Mouse (Mus musculus) heart, adult 2 months (tissue): ENCODE data around the gene Slco2b1. TPM values are rescaled to one million over a fixed set of nuclear protein-coding genes. Genes with fewer than 3 reads are reported as not detected.
A peak's percentile ranks its signal among the peaks of the same experiment; 100 is the strongest.

Source experiments
- DNase-seq, 2 experiments: peaks; one replicate each; pipeline ENCODE4 v3.0.0; 2021
- H3K27ac ChIP-seq: fragments of 200-600 bp; 2 replicates; pipeline ENCODE4 v1.8.1; 2022
- H3K27me3 ChIP-seq: fragments of 200-500 bp; 2 replicates; pipeline ENCODE4 v1.6.1; 2012; ENCODE audit warnings: mild to moderate bottlenecking, low read length, inconsistent platforms, mixed read lengths; ENCODE audit not compliant: control insufficient read depth, insufficient read depth
- H3K36me3 ChIP-seq: fragments of 200-500 bp; 2 replicates; pipeline ENCODE4 v1.6.1; 2012; ENCODE audit warnings: low read length, inconsistent platforms; ENCODE audit not compliant: control insufficient read depth, insufficient read depth
- H3K4me1 ChIP-seq: fragments of 200-500 bp; 2 replicates; pipeline ENCODE4 v1.6.1; 2011; ENCODE audit warnings: low read length; ENCODE audit not compliant: control insufficient read depth, insufficient read depth
- H3K4me3 ChIP-seq: fragments of 200-600 bp; 2 replicates; pipeline ENCODE4 v1.8.1; 2022
- H3K79me2 ChIP-seq: fragments of 200-500 bp; replicated peaks from 2 replicates; pipeline ENCODE4 v1.6.1; 2012; ENCODE audit warnings: mild to moderate bottlenecking, inconsistent platforms, low read length, moderate library complexity, mixed read lengths; ENCODE audit not compliant: control insufficient read depth, insufficient read depth
- H3K9ac ChIP-seq: fragments of 200-500 bp; 2 replicates; pipeline ENCODE4 v1.6.1; 2012; ENCODE audit warnings: low read depth, mild to moderate bottlenecking, control low read depth, inconsistent platforms, low read length, mixed read lengths
- CTCF ChIP-seq: fragments of 200-600 bp; IDR thresholded peaks from 2 replicates; pipeline ENCODE4 v1.8.1; 2022; ENCODE audit warnings: antibody characterized with exemption, mild to moderate bottlenecking, moderate library complexity
- EP300 ChIP-seq: fragments of 200-500 bp; IDR thresholded peaks from 2 replicates; pipeline ENCODE4 v1.6.1; 2011; ENCODE audit warnings: low read depth, low read length, control low read depth; ENCODE audit not compliant: insufficient read depth
- POLR2A ChIP-seq: fragments of 200-500 bp; IDR thresholded peaks from 2 replicates; pipeline ENCODE4 v1.6.1; 2011; ENCODE audit warnings: mild to moderate bottlenecking, low read depth, low read length, control low read depth; ENCODE audit not compliant: insufficient read depth
- WGBS: fragments of 180-500 bp; shearing (Covaris S2); methylation state at CpG from one replicate; pipeline ENCODE4 v1.1.7; 2018; 5-methylcytosine and 5-hydroxymethylcytosine counted together
- intact Hi-C: fragments of 180-260 bp; cut with DNase I; formaldehyde crosslinking; loops from one replicate; pipeline ENCODE4 v1.15.1; 2025
- polyA plus RNA-seq: library from polyadenylated mRNA; depleted of rRNA; stranded (reverse); fragments of >200 nt; gene quantifications from 2 replicates; pipeline ENCODE4 v1.2.3, GENCODE M21; 2012
- total RNA-seq, 2 experiments: library from RNA; stranded (reverse); gene quantifications; 2 replicates each; pipeline ENCODE4 v1.2.3; 2021

Gene Slco2b1
- total and polyA plus RNA-seq, 3 experiments: 8.5 to 11.7 (median 10.1) TPM

- no peaks in the 10 kb centered on the region for H3K79me2 ChIP-seq
- DNase-seq: peak; percentile 36 to 46
- peaks cover 6% of the 10 kb centered on the region for H3K36me3 ChIP-seq
- WGBS: 64% methylated on average over 10 of the region's 10 CpGs
- H3K9ac ChIP-seq: no peak overlapping the region
- H3K27ac ChIP-seq: peak overlapping the region; percentile 53
- no peaks in the 10 kb centered on the region for H3K27me3 ChIP-seq
- TF ChIP-seq CTCF (no peak), EP300 (no peak), POLR2A (no peak)
- peaks cover 21% of the 10 kb centered on the region for H3K4me1 ChIP-seq
- no peak overlapping the region for H3K4me3 ChIP-seq
- intact Hi-C loops: loop anchor here (2.0 kb wide), 1 partner anchor 15 kb away; no protein-coding TSS in a partner anchor
These were observed 45.2 kb downstream of the Slco2b1 start for GRCm38 (mm10) chr7:99665731-99666452.

- peak; percentile 84 to 90 for DNase-seq
- Histone ChIP-seq H3K79me2 (no peaks in the 10 kb centered on the region), H3K9ac (peak overlapping the region; percentile 7; the same call in 1 of the 2 replicates), H3K36me3 (peaks cover 6% of the 10 kb centered on the region), H3K4me3 (no peak overlapping the region), H3K4me1 (peaks cover 21% of the 10 kb centered on the region), H3K27me3 (no peaks in the 10 kb centered on the region), H3K27ac (peak overlapping the region; percentile 53)
- TF ChIP-seq POLR2A (no peak), EP300 (peak; percentile 72; the same call in 1 of the 2 replicates), CTCF (no peak)
- intact Hi-C loops: loop anchor here (2.0 kb wide), 1 partner anchor 16 kb away; no protein-coding TSS in a partner anchor
- WGBS: 17% methylated on average over 11 of the region's 11 CpGs
These were observed 46.3 kb downstream of the Slco2b1 start for GRCm38 (mm10) chr7:99664571-99665485.

- Histone ChIP-seq H3K9ac (no peak overlapping the region), H3K27ac (peak overlapping the region; percentile 53), H3K36me3 (peaks cover 6% of the 10 kb centered on the region), H3K4me3 (no peak overlapping the region), H3K79me2 (no peaks in the 10 kb centered on the region), H3K4me1 (peaks cover 21% of the 10 kb centered on the region), H3K27me3 (no peaks in the 10 kb centered on the region)
- 90% methylated on average over 9 of the region's 9 CpGs for WGBS
- intact Hi-C loops: loop anchor here (2.0 kb wide), 1 partner anchor 17 kb away; no protein-coding TSS in a partner anchor
- no peak for DNase-seq
- TF ChIP-seq EP300 (no peak), CTCF (no peak), POLR2A (no peak)
These were observed 47.5 kb downstream of the Slco2b1 start for GRCm38 (mm10) chr7:99663507-99664220.

GRCm38 (mm10) chr7:99662311-99662710 lies 48.8 kb downstream of the Slco2b1 start:
- Histone ChIP-seq H3K4me1 (peaks cover 21% of the 10 kb centered on the region), H3K9ac (no peak overlapping the region), H3K4me3 (no peak overlapping the region), H3K27ac (no peak overlapping the region), H3K36me3 (peaks cover 6% of the 10 kb centered on the region), H3K27me3 (no peaks in the 10 kb centered on the region), H3K79me2 (no peaks in the 10 kb centered on the region)
- TF ChIP-seq POLR2A: no peak
- TF ChIP-seq EP300: no peak
- no peak for TF ChIP-seq CTCF
- intact Hi-C loops: no loop called here
- WGBS: 80% methylated on average over 2 of the region's 2 CpGs
- DNase-seq: no peak

- peak; percentile 61 to 70 for DNase-seq
- H3K79me2 ChIP-seq: no peaks in the 10 kb centered on the region
- peaks cover 6% of the 10 kb centered on the region for H3K36me3 ChIP-seq
- H3K27me3 ChIP-seq: no peaks in the 10 kb centered on the region
- 65% methylated on average over 14 of the region's 14 CpGs for WGBS
- no peak for TF ChIP-seq CTCF
- no peak for TF ChIP-seq POLR2A
- TF ChIP-seq EP300: no peak
- no peak overlapping the region for H3K9ac ChIP-seq
- H3K4me1 ChIP-seq: peaks cover 21% of the 10 kb centered on the region
- intact Hi-C loops: no loop called here
- no peak overlapping the region for H3K27ac ChIP-seq
- no peak overlapping the region for H3K4me3 ChIP-seq
These were observed 49.4 kb downstream of the Slco2b1 start for GRCm38 (mm10) chr7:99661571-99662230.
